Mouse (Mus musculus) layer of hippocampus, adult 9-11 months (tissue): ENCODE results near the gene Neurod6.
"Not testable (repeated sequence)": the region's sequence is repeated elsewhere in the genome, so short reads cannot be mapped to it uniquely, and the experiment has no call there.

Experiments
- DNase-seq: peaks from one replicate; pipeline ENCODE4 v3.0.0; 2022

Neurod6 gene

DNA sequence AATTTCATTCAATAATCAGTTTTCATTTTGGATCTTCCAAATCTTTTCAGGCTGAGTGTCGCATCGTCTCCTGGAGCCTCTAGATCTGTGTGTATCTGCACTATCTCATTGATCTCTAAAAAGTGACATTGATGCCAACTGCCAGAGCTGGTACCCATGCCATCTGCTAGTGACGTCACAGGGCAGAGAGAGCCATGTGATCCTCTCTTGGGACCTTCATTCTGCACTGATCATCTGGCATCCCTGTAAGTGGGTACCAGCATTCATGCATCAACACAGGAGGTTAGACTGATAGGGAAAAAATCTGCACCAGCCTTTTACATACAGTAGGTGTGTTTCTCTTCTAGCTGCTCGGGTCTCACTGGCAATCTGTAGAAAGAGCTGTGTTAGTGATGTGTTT is at the start of gene Neurod6:
Gene Neurod6, minus strand, starts transcription at position 290 of the 400 bp plus-strand sequence.
- peak; percentile 83 for DNase-seq

DNA sequence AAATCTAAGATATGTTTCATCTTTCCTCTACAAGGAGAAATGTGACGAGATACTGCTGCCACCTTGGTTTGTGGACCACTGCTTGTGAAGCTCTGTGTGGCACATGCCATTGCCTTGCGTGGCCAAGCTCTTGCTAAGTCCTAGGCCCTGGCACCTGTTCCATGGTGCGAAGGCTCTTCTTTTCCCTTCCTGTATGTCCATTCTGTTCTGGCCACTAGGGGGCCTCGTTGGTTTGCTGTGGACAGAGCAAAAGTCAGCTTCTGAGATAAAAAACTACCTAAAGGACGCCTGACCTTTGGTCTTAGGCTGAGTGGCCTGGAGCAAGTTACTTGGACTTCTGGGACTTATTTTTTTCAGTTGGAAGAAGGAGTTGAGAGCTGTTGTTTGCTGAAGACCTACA is 36.1 kb upstream of the Neurod6 start:
- DNase-seq = peak; percentile 45

DNA sequence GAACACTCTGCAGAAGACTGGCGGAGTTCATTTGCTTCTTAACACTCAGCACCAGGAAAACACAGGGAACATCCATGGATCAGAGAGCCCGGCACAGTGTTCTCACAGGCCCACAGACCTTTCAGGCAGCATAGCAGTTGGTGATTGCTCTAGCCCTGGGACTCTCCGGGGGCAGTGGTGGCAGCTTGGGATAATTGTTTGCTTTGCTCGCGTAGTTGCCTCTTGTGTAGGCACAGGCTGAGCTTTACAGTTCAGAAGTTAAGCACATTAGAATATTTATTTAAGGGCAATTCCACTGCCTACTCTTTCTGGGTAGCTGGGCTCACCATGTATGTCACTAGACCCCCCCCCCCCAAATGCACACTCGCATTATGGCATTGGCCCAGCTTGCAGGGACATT is 34.4 kb upstream of the Neurod6 start:
- no peak for DNase-seq

DNA sequence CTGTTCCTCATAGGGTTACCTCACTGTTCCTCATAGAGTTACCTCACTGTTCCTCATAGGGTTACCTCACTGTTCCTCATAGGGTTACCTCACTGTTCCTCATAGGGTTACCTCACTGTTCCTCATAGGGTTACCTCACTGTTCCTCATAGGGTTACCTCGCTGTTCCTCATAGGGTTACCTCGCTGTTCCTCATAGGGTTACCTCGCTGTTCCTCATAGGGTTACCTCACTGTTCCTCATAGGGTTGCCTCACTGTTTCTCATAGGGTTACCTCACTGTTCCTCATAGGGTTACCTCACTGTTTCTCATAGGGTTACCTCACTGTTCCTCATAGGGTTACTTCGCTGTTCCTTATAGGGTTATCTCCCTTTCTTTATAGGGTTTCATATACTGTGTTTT is 29.9 kb upstream of the Neurod6 start:
- not testable (repeated sequence) for DNase-seq

DNA sequence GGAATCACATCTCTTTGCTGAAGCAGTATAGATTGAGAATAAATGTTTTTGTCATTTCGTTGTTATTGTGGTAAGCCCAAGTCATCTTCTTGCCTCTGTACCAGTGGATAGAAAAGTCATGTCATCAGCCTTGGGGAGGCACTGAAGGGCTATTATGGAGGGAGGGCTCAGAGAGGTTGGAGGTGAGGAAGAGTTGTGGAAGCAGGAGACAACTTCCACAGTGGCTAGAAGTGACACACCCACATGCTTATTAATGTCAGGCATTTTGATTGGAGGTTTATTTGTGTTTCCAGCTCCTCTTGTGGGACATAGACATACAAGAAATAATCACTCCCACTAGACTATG is 23.7 kb upstream of the Neurod6 start:
- DNase-seq = no peak

DNA sequence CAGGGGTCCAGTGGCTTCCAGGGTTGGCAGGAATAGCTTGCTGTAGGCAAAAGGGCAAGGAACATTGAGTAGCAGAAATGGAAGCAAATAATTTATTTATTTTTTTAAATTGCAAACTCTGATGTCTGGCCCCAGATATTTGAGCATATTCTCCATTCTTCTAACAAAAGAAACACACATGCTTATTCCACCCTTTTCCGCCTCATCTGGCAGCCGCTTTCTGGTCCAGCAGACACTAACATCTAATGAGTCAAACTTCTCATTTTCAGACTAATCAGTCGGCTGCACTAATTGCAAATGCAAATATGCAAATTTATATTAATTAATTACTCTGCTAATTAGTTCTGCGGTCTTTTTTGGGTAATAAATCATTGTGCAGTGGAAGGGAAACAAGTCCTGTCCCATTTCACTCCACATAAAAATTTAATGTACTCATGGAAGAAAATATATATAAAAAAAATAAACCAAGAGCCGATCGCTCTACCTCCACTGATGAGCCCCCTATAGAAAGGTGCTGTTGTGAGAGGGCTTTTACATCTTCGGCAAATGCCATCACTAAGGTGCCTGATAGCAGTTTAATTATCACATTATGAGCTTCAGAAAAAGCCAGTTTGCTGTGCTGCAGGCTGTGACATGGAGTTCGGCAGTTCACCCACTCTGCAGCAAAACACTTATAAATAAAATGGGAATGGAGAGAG is 23.1 kb upstream of the Neurod6 start:
- DNase-seq = no peak

DNA sequence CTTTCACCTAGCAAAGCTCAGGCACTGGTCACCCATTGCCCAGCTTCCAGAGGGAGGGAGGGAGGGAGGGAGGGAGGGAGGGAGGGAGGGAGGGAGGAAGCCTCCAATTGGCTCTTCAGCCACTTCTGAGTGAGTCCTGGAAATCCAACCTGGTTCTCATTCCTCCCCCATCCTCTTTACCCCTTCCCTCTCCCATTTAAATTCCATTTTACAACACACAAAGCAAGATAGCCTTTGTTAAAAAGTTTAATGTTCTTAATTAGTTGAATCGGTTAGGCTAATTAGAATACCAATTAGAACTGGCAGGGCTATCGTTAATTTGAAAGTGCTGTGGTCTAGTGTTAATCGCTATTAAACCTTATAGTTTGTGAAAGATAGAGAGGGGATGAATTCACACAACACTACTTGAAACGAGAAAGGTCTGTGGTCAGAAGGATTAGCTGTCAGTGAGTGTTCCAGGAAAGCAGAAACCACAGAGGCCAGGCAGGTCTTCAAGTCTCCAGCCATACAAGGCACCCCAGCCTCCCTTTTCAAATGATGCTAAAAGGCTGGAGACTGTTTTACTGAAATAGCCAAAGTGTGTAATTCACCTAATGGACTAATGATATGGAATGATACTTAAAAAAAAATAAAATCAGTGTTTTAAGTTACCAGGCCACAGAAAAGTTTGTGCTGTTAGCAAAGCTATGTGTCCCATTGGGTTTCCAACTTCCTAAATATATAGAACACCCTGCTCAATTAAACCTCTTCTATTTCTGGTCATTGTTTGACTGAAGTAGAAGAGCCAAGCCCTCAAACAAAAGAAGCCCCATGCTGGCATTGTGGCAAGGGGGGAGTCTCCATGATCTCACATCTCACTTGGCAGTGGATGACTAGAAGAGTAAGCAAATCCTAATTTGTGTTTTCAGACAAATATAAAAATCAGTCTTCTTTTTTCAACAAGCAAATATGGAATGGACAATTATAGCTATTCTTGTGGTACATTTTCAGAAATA is 19.6 kb upstream of the Neurod6 start:
- no peak for DNase-seq

DNA sequence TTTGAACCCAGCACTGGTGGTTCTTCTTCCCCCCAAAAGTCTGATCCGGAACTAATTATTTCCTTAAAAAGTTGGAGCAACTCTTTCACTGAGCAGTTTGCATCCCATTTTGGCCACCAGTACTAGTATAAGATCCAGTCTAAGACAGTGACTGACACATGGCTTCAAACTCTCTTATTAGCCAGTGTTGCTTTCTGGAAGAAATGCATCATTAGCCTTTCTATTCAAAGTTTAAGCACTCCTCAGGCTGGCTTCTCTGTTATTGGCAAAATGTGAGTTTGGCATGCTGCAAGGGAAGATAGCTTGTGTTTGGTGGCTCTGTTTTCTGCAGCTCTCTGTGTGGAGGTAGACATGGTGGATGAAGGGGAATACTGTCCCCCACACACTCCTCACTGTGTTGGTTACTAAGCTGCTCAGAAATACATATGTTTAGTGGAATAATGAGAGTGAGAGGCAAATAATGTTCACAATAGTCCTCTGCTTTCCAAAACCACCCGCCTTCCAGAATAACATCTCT is 9.0 kb upstream of the Neurod6 start:
- DNase-seq = no peak

DNA sequence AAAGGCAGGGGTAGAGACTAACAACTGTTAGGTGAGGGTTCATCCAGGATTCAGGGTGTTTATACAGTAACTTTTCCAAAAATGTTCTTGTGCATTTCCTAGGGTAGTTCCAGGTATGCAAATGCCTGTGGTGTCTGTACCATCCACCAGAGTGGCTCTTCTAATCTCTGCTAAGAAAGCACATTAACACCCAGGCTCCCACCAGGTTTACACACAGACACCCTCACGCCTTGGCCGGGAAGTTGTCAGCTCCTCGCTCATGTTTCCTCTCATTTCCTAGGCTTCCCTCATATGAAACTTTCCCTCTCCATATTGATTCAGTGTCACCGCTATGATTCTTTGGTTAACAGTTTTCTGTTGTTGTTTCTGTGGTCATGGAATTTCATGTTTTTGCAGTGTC is 2.4 kb upstream of the Neurod6 start:
- no peak for DNase-seq

DNA sequence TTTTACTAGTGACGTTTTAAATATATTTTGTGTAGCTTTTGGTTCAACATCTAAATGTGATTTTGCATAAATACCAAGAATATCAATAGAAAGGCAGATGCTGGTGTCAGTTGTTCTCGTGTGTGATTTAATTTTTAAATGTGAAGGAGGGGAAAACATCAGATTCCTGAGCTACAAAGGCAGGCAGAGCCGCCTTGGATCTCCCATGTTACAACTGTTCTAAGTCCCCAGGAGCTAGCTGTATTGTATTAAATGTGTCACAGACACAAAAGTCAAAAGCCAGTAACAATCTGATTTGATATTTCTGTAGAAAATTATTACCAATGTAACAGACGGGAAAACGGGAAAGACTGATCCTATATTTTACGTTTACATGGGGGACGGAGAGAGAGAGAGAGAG is 1.8 kb upstream of the Neurod6 start:
- DNase-seq = no peak

DNA sequence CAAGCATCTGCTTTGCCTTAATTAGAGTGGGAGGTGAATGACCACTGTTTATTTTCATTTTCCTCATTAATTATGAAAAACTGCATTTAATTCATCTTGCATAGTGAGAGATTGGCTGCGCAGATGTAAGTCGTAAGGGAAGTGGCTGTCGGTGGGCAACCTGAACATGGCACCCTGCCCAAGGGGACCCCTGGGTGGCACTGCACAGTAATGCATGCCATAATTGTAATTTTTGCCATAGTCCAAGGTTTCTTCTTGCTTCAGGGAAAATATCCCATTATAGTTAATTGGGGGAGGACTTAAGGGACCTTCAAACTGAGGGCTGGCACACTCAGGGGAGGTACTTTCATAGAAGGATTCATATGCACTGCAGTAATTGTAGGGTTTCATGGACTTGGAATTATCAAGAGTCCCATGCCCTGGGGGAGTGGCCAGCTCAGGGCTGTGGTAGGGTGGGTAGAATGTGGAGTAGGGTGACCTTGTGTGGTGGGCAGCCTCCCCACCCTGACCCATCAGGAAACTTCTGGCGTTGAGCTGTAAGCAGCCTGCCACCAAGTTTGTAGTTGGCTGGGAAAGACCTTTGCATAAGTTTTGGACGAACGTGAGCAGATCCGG is 2.4 kb downstream of the Neurod6 start:
- no peak for DNase-seq

DNA sequence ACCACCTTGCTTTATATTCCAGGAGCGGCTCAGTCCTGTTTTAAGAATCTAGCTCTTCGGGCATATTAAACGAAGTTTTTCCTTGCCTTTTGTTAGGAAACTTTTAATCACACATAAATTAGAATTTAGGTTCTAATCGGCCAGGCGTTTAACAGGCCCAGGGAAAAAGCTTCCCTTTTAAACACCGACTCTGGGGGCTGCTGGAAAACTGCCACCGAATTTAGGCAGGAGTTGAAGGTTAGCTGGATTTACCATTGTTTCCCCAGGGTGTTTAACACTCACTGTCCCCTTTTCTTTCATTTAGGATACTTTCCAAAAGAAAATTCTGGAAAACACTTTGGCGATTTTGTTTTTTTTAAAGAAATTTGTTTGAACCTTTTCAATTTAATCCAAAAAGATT is 3.7 kb downstream of the Neurod6 start:
- DNase-seq = no peak

DNA sequence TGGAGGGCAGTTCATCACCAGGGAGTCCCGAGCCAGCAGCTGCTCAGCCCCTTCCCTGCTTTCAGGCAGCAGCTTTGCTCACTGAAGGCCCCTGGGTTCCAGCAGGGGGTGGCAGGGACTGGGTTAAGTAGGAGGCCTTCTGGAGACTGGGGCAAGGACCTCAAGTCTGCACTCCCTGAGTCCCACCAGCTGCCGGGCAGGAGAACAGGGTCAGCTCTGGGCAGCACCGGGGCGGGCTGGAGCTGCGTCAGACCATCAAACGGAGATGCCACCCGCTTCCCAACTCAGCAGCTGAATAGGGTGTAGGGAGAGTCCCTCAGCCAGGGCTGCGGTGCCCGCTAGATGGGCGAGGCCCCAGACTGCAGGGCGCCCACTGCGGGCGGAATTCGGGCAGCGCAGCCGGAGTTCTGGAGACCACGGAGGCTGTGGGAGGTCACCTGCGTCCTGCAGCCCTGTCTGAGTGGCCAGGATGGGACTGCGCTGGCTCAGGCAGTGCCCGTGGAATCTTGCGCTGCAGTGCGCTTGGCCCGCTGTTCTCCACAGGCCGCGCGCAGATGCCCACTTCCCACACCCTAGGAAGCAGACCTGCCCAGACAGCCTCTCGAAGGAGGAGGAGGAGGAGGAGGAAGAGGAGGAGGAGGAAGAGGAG is 4.3 kb downstream of the Neurod6 start:
- DNase-seq = peak; percentile 17

DNA sequence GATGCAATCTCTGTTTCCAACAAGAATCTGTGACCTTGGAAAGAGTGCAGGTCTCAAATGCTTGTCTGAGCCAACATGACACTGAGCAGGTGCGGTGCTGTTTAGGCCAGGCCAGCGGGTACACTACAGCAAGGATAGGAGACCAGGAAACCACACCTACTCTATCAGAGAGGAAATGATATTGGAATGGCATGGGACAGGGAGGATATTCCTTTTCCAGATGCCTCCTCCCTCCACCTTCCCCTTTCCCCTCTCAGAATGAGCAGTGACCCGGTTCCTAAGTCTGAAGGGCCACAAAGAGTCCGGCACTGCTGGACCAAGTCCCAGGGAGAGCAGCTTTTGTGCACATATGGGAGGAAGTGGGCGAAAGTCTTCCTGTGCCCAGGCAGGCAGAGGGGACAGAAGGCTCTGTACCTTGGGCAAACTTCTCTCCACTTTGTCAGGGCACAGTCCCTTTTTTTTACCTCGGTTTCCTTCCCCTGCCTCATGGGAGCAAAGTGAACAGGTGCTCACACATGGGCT is 4.9 kb downstream of the Neurod6 start:
- no peak for DNase-seq

DNA sequence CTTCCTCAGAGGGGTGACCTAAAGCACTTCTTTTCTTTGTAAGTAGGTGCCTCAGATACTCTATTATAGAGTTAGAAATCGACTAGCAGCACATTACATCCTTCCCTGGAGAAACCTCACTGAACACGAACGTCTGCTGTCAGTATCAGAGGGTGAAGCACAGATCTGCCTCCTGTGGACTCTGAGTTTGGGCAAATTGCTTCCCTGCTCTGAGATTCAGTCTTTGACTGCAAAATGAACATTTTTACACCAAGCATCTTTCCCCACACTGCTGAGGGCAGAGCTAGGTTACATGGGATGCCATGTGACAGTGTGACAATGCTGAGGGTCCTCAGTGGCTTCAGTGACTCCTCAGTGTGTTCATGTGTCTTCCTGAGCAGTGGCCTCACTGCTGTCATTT is 13.3 kb downstream of the Neurod6 start:
- no peak for DNase-seq

DNA sequence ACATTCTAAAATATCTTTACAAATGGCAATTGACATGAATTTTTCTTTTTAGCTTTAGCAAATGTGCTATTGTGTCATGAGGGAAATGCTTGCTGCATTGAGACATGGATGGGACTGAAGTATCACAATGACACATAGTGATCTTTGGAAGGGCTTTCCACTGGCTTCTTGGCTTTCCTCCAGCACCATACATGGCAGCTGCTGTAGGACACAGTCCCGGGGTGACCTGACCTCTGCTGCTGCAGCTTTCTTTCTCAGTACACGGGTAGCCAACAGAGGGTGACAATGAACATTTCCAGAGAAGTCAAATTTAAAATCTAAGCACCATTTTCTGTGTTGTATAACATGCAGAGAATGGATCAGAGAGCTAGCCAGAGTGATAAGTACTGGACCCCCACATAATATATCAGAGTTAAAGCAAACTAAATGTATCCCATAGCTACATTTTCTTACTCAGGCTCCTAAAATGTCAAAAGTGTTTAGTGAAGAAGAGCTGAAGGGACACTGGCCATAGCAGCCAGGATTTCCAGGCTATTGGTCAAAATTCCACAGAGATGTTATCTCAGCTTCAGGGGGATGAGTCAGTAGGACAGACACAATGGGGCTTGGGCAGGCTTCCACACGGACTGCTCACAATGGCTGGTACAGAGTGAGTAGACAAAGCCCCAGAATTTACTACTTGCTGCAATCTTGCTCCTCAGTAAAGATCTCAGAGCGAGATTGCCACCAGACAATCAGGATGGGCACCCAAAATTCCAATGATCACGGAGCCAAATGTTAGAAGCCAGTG is 19.7 kb downstream of the Neurod6 start:
- DNase-seq = no peak

DNA sequence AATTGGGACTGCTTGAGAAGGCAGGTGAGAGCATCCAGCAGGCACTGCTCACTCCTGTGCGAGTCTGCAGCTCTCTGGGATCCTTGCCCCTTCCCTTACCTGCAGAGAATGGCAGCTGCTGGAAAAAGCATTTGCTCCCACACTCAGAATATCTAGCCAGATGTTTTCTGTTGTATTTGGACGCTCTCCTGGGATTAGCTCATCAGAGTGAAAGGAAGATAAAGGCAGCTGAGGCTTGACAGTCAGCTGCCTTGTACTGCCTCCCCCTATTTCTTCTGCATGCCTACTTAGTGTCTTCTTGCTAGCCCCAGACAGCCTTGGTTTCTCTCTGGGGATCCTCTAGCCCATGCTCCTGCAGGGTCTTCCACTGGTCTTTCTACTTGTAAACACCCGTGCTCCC is 31.1 kb downstream of the Neurod6 start:
- no peak for DNase-seq

DNA sequence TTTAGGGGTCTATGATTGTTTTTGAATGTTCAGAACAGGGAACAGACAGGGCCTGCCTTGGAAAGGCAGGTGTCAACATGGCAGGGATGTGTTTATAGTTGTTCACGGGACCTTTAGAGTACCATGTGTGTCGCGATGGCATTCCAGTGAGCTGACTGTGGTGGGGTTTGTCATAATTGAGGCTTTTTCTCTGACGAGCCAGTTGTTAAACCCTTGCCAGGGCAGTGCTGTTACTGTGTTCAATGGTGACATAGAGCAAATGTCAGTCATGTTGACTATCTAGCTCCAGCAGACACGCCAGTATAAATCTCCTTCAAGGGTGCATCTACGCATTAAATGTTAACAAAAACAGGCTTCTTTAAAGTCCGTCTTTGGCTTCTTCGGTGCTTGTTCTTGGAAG is 31.5 kb downstream of the Neurod6 start:
- no peak for DNase-seq

DNA sequence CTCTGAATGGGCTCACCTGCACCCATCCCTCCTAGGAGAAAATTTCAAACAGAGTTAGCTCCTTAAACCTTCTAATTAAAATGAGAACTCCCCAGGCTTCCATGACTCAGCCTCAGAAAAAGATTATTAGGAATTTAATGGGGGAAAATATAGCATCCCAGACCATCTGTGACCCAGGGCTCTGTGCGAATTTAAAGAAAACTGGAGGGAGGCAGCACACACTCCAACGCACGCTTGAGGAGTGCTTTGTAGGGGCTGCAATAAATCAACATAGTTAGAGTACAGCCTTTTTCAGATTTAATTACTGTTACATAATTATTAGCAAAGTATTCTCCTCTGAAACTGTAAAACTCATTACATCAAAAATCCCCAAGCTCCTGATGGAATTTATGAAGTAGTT is 32.2 kb downstream of the Neurod6 start:
- no peak for DNase-seq

DNA sequence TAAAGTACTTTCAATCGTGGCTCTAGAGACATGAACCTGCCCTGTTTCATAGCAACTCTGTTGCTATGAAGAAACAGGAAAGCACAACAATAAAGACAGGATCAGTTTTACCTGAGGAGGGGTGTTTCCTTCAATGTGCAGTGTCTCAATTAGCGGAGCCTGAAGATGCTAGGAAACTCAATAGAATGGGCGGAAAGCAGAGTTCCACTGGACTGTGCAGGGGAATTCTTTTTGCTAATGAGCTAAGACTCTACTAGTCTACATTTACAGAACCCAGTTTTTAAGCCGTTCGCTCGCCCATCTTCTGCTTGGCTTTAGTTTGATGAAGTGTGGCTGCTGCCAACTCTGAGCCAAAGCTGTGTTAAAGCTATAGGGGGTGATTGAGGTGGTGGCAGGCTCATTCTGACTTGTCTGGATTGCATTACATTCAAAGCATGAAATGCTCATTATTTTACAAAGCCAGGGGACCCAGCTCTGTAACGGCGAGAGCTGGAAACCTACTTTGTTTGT is 33.2 kb downstream of the Neurod6 start:
- DNase-seq = no peak

DNA sequence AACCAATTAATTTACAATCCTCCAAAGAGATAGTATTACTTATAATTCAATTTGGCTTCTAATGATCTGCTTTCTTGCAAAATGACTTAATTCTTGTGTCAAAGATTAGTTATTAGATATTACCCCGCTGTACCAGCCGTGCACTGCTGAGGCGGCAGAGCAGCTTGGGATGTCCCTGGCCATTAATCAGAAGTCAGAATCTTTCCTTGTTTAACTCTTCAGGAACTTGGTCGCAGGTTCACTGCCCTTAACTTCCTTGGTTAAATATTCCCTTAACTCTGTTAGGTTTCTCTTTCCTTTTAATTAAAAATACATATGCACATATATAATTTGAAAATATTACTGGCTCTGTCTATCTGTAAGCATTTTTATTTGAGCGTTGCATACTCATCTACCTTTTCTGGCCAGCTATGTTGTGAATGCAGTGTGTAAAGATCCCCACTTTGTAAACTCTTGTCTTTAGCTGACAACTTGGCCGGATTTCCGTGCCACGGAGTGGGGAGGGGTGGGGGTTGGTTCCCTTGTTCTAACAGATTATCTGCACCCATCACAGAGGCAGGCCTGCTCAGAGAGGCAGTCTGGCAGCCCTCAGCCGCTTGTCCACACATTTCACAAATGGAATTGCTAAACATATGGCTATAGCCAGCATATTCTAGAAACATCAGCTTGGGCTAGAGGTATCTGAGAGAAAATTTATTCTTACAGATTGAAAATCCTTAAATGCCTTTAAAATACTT is 34.1 kb downstream of the Neurod6 start:
- DNase-seq = peak; percentile 17
